Mouse (Mus musculus) c-Kit-negative CD71-positive TER-119-positive erythroid progenitor cells, embryonic 14.5 days (primary cell): ENCODE data around the gene Mfsd11.
"Not testable (repeated sequence)": the region's sequence is repeated elsewhere in the genome, so short reads cannot be mapped to it uniquely, and the experiment has no call there.

ENCODE experiments used
- DNase-seq: peaks from one replicate; pipeline ENCODE4 v3.0.0-alpha.2; 2013; ENCODE audit warnings: low read depth, low spot score

Gene Mfsd11

GRCm38 (mm10) chr11:116847187-116848085 lies 4.8 kb upstream of the Mfsd11 start:
- no peak for DNase-seq

GRCm38 (mm10) chr11:116848086-116848876 lies 4.0 kb upstream of the Mfsd11 start:
- DNase-seq = no peak

DNA sequence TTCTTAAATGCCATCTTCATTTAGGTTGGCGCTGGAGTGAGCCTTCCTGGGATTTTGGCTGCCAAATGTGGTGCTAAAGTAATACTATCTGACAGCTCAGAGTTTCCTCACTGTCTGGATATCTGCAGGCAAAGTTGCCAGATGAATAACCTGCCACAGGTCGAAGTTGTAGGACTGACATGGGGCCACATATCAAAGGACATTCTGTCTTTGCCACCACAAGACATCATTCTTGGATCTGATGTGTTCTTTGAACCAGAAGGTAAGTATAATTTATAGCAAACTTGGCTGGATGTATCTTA lies 3.4 kb upstream of the Mfsd11 start:
- DNase-seq = not testable (repeated sequence)

DNA sequence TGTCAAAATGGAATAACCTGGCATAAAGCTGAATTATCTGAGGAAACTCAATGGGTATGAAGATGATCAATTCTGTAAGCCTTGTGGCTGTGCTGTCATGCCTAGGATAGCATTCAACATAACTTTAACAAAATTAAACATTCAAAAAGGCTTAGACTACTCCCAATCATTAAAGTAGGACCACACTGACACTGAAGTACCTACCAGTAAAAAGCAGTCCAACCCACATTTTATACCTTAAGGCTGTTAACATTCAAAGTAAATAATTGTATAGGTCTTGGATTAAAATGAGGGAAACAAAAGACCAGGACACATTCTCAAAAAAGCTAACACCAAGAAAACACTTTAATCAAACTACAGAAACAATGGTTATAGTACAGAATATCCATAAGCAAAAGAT lies 2.7 kb upstream of the Mfsd11 start:
- DNase-seq = no peak

DNA sequence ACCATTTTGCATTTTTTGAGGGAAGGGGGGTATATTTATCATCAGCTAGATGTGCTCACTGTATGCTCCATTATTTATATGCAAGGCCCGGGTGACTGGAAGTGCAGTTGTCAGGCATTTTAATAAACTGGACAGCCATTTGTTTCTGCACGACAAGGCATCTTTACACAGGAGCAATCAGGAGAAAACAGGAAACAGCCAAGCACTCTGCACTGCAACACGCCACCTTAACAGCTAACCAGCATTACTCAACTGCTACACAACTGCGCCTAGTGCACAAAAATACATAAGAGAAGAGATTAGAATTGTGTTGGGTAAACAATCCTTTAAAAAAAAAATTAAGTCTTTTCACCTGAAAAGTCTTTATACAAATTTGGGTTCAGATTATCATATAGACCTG lies 2.2 kb upstream of the Mfsd11 start:
- no peak for DNase-seq

DNA sequence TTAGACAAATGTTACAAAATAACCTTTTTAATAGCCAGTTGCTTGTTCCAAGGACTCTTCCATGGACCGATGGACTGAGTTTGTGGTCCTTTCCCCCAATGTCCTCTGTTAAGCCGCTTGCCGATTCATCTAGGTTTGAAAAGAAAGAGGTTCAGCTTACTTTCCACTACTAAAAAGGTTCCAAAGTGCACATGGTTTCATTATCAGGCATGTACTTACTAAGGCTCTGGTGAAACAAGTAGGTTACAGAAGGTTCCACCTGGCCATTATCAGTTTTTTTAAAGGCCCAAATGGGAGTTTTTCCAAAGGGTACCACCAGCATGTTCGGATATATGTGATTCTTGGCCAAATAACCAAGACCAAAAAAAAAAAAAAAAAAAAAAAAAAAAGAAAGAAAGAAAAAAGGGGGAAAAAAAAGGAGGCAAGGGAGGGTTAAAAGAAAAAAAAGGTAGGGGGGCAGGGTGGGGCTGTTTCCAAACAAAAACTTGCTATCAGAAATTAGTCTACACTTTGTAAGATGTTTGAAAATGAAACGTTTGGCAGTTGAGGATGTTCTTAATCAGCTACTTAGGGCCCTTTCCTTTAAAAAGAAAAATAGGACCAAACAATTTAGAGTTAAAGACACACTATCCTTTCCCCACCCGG lies 1.3 kb upstream of the Mfsd11 start:
- DNase-seq = no peak

- DNase-seq = peak; percentile 29
These were observed 507 bp upstream of the Mfsd11 start for GRCm38 (mm10) chr11:116851576-116852290.

GRCm38 (mm10) chr11:116852891-116853511 lies 761 bp downstream of the Mfsd11 start, which contains the start of gene Srsf2:
Gene Srsf2 (minus strand): TSS chr11:116853094.
- DNase-seq = peak; percentile 89

DNA sequence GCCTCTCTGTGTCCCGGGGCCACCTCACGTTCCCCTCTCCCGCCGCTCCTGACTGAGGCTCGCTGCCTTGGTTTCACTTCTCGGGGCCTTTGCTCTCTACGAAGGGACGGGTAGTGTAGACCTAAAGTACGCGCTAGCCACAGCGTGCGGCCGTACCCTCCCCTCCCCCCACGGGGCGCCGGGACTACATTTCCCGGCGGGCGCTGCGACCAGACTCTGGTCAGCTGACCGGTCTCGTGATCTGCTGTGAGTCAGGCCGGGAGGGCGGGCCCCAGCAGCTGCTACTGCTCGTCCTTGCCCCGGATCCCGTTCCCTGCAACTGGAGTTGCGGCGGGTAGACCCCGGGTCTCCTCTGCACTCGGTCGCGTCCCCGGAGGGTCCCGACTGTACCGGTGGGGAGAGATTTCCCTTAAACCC lies 1.3 kb downstream of the Mfsd11 start:
- peak; percentile 90 for DNase-seq

DNA sequence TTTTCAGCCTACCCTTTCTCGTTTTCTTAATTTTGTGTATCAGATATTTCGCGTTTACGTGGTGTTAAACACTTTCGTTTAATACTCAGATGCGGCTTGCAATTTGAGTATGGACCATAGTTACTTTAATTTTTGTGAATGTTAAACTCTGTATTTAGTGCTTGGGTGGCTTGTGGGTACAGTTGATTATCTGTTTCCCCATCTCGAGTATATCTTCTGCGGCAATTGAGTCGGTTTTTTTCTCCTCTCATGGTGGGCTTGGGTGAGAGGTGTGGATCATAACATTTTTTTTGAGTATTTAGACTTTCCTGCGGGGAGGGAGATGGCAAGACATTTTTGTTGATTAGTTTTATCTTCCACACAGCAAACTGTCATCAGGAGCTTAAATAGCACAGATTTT lies 2.0 kb downstream of the Mfsd11 start:
- no peak for DNase-seq

DNA sequence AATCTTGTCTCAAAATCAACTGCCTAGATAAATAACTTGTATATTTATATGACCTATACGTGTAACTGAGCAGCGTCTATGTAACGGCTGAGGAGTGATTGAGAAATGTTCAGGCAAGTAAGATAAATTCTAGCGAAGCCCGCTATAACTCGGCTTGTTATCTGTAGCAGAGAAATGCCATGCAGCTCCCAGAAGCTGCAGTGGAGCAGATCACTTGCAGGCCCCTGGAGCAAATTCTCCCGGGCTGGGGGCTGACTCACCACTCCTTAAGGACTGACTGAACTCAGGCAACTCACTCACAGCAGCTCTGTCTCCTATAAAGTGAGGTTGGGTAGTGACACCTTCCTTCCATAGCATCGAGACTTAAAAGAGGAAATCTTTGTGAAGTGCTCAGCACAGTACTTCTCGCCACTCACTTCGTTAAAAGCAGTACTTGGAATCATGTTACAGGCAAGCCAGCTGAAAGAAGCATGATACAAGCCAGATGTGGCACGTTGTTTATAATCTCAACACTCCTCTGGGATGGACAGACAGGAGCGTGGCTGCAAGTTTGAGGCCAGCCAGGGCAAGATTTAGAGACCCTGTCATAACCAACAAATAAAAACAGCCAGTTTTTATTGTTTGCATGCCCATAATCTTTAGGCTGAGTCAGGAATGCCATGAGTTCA lies 5.1 kb downstream of the Mfsd11 start:
- no peak for DNase-seq

DNA sequence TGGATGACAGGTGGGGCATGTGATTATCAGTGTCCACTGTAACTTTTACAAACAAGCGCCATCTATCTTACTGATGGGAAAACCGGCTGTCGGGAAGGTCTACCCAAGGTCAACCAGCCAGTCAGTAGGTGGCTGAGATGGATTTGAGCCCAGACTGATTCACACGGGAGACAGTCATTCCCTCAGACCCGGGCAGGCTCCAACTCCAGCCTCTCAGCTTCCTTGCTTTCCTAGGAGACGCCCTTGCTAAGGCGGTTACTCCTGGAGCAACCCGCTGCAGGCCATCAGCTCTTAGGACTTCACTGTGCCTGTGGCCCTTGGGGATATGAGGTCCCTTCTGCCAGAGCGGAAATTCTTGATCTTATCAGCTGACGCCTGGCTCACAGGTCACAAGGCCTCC lies 12.2 kb downstream of the Mfsd11 start:
- DNase-seq = no peak

- no peak for DNase-seq
These were observed 13.8 kb downstream of the Mfsd11 start for GRCm38 (mm10) chr11:116865945-116866585.

- no peak for DNase-seq
These were observed 15.9 kb downstream of the Mfsd11 start for GRCm38 (mm10) chr11:116868129-116868528.

DNA sequence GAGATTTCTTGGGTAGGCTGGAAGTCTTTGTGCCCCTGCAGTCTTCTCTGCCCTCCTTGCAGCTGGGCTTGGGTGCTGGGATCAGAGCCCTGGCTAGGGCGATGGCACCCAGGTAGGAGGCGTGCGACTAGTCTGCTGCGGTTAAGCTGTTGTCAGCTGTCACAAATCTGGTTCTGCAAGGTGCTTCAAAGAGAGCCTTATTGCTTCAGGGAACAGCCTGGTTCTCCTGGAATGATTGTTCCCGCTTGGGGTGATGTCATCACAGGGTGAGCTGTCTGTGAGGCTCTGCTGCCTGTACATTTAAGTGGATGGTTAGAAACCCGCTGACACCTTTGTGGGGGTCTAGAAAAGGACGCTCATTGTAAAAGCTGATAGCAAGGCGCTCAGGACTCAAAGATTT lies 17.0 kb downstream of the Mfsd11 start:
- DNase-seq = no peak

DNA sequence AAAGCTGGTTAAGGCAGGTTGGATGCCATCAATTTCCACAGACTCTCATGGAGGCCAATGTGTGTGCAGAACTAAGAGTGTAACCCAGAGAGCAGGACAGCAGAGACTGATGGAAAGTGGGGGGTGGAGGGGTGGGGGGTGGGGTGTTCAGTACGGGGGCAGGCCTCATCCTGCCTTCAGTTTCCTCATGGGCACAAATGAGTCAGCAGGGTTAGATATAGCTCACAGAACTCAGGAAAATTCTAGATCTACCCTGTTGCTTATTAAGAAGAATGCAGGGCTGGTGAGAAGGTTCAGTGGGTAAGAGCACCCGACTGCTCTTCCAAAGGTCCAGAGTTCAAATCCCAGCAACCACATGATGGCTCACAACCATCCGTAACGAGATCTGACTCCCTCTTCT lies 17.4 kb downstream of the Mfsd11 start:
- no peak for DNase-seq

DNA sequence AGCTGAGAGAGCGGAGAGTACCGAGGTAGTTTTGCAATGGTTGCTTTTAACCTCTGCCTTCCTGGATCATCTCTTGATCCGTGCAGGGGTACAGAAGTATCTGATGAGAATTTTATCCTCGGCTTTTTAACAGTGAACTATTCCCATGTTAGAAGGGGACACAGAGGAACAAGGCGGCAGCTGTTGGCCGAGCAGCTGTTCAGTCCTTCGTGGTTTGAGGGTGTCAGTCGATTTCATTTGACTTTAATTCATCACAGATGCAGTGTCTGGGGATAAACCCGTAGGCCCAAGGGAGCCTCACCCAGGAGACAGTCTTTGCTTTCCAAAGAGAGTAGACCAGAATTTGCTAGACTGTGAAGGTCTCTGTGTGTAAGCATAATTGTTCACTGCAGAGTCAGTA lies 19.3 kb downstream of the Mfsd11 start:
- no peak for DNase-seq

GRCm38 (mm10) chr11:116873987-116874386 lies 21.7 kb downstream of the Mfsd11 start:
- DNase-seq = no peak

- no peak for DNase-seq
These were observed 26.2 kb downstream of the Mfsd11 start for GRCm38 (mm10) chr11:116878454-116878853.

GRCm38 (mm10) chr11:116880839-116881238 lies 28.6 kb downstream of the Mfsd11 start:
- no peak for DNase-seq
